Mouse (Mus musculus) neural tube, embryonic 13.5 days (tissue): ENCODE measurements around the gene Fras1. TPM values are rescaled to one million over a fixed set of nuclear protein-coding genes. Genes with fewer than 3 reads are reported as not detected.

ENCODE experiments used
- ATAC-seq: fragments of 200-750 bp; cut with Nextera tagmentation; 2 replicates; pipeline ENCODE4 v1.8.0; 2017; ENCODE audit warnings: low read depth, mild to moderate bottlenecking, moderate TSS enrichment, moderate library complexity
- H3K27ac ChIP-seq: fragments of 300-500 bp; sonication (generic); replicated peaks from 2 replicates; pipeline ENCODE4 v1.5.1; 2015; ENCODE audit warnings: moderate library complexity, mild to moderate bottlenecking, inconsistent platforms
- H3K27me3 ChIP-seq: fragments of 300-500 bp; sonication (generic); 2 replicates; pipeline ENCODE4 v1.6.1; 2015; ENCODE audit warnings: mild to moderate bottlenecking, inconsistent platforms
- H3K36me3 ChIP-seq: fragments of 300-500 bp; sonication (generic); 2 replicates; pipeline ENCODE4 v1.6.1; 2015; ENCODE audit warnings: mild to moderate bottlenecking, inconsistent platforms
- H3K4me1 ChIP-seq: fragments of 300-500 bp; sonication (generic); replicated peaks from 2 replicates; pipeline ENCODE4 v1.6.1; 2015; ENCODE audit warnings: inconsistent platforms
- H3K4me2 ChIP-seq: fragments of 300-500 bp; sonication (generic); 2 replicates; pipeline ENCODE4 v1.6.1; 2015; ENCODE audit warnings: inconsistent platforms, mild to moderate bottlenecking, moderate library complexity
- H3K4me3 ChIP-seq: fragments of 300-500 bp; sonication (generic); 2 replicates; pipeline ENCODE4 v1.5.1; 2015; ENCODE audit warnings: mild to moderate bottlenecking, inconsistent platforms
- H3K9ac ChIP-seq: fragments of 300-500 bp; sonication (generic); 2 replicates; pipeline ENCODE4 v1.6.1; 2015; ENCODE audit warnings: moderate library complexity, mild to moderate bottlenecking, inconsistent platforms
- H3K9me3 ChIP-seq: fragments of 300-500 bp; sonication (generic); 2 replicates; pipeline ENCODE4 v1.6.1; 2016; ENCODE audit warnings: inconsistent platforms
- WGBS: fragments of 180-500 bp; shearing (Covaris S2); methylation state at CpG from one replicate; pipeline ENCODE4 v1.1.7; 2015; 5-methylcytosine and 5-hydroxymethylcytosine counted together
- polyA plus RNA-seq: library from polyadenylated mRNA; unstranded; fragments of >200 nt; fragmentation: Nextera tagmentation; extraction: Ambion mirVana; gene quantifications from 2 replicates; pipeline ENCODE4 v1.2.1, GENCODE M21; 2015

Fras1 gene
- polyA plus RNA-seq, 1 experiment from 2014 or later = 2.3 TPM

DNA sequence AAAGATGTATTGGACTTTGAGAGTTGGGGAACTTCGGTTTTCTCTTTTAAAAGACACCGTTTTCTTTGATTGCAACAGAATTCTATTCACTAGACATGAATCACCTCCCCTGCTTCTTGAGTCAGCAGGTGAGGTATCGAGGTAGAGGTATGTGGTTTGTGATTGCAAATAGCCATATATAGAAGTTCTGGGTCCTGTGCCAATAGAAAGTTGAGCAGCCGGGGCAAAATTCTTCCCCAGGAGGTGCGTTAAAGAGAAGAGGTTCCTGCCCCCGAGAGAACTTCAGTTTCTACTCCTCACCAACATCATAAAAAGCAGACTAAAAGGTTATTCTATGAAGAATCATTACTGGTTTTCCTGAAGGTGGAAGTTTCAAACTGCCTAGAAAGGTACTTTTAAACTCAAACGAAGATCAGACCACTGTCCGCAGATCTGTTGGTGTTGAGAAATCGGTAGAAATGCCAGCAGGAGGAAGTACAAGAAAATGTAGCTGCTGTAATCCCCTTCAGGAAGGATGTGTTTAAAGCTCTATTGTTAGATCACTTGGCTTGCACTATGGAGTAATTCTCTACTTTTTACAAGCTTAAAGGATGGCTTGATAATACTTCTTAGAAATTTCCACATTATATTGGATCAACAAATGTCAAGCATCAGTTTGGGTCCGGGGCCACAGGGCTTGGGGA is 420.3 kb downstream of the Fras1 start:
- Histone ChIP-seq H3K4me2 (peak overlapping the region; percentile 66), H3K36me3 (no peaks in the 10 kb centered on the region), H3K27ac (no peak overlapping the region), H3K27me3 (peaks cover 9% of the 10 kb centered on the region; the same call in 1 of the 2 replicates), H3K9me3 (no peaks in the 10 kb centered on the region), H3K4me1 (peaks cover 9% of the 10 kb centered on the region), H3K9ac (peak overlapping the region; percentile 61; the same call in 1 of the 2 replicates), H3K4me3 (peak overlapping the region; percentile 42)
- no peak for ATAC-seq
- 63% methylated on average over 10 of the region's 10 CpGs for WGBS

DNA sequence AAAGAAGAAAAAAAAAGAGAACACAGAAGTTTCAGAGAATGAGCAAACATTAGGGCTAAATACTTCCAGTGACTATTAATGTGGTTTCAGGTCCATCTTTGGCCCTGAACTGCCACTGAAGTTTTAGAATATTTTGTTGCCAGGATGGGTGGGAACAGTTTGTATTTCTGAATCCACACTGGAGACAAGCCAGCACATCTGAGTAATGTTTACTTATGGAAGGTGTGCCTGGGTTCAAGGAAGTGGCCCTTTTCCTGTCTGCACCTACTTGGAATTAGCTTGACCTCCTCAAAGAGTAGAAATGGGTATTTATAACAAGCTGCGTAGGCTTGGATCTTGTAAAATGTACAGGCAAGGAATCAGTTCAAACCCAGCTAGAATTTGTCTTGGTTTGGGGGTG is 422.0 kb downstream of the Fras1 start:
- ATAC-seq = no peak
- no peaks in the 10 kb centered on the region for H3K9me3 ChIP-seq
- H3K4me1 ChIP-seq = peaks cover 9% of the 10 kb centered on the region
- no peak overlapping the region for H3K4me2 ChIP-seq
- no peaks in the 10 kb centered on the region for H3K36me3 ChIP-seq
- H3K27me3 ChIP-seq = peaks cover 9% of the 10 kb centered on the region; the same call in 1 of the 2 replicates
- no peak overlapping the region for H3K4me3 ChIP-seq
- H3K27ac ChIP-seq = no peak overlapping the region
- no peak overlapping the region for H3K9ac ChIP-seq
- 89% methylated on average over 1 of the region's 1 CpGs for WGBS

DNA sequence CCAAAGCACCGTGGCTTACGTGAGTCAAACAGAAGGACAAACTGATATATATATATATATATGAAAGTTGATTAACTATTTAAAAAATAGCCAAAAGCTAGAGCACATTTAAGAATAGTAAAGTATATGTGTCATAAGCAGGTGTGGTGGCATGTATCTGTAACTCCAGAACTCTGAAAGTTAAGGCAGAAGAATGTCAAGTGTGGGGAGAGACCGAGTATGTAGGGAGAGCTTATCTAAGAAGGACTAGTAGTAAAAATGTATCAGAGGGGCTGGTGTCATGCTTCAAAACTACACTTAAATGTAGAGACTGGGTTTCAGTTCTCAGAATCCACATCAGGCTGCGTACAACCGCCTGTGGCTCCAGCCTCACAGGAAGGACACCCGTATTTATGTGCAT is 423.7 kb downstream of the Fras1 start:
- Histone ChIP-seq H3K4me3 (no peak overlapping the region), H3K27ac (no peak overlapping the region), H3K9ac (no peak overlapping the region), H3K4me2 (no peak overlapping the region), H3K27me3 (peaks cover 9% of the 10 kb centered on the region; the same call in 1 of the 2 replicates), H3K4me1 (peaks cover 17% of the 10 kb centered on the region), H3K9me3 (no peaks in the 10 kb centered on the region), H3K36me3 (no peaks in the 10 kb centered on the region)
- no peak for ATAC-seq
- WGBS = 92% methylated on average over 6 of the region's 6 CpGs

DNA sequence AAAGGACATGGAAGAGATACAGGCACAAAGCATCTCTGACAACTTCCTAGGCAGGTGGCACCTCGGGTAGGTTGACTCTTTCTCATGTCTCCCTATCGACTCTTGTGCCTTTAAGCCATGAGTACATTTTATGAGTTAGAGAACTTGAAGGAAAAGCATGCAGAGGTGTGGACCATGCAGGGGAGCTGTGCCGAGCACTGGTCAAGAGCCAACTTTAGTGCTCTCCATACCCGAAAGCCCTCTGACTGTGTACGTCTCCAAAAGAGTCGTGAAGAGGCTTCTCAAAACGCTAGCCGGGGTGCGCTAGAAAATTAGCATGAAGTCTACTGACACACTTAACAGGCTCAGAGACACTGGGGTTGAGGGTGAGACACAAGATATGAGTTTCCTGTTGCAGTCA is 425.4 kb downstream of the Fras1 start:
- WGBS = 92% methylated on average over 9 of the region's 9 CpGs
- no peak for ATAC-seq
- H3K9me3 ChIP-seq = no peaks in the 10 kb centered on the region

DNA sequence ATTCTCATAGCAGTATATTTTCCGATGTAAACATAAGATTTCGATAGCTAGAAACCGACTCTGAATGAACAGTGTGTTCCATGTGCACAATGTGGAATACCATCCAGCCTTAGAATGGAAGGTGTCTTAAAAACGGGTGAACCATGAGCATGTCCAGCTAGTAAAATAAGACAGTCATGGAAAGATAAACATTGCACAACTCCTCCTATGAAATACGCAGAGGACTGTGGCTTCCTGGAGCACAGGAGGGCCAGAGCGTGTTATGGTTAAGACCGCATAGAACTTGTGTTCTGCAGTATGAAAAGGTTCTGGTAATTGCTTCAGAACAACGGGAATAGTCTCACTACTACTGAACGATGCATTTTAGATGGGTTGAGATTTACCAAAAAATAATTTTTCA is 426.2 kb downstream of the Fras1 start:
- peaks cover 9% of the 10 kb centered on the region; the same call in 1 of the 2 replicates for H3K4me1 ChIP-seq
- H3K9ac ChIP-seq = no peak overlapping the region
- no peak overlapping the region for H3K4me2 ChIP-seq
- no peaks in the 10 kb centered on the region for H3K9me3 ChIP-seq
- 0 out of 2 replicates have a peak, but pooled peaks cover 2% of the 10 kb centered on the region for H3K27me3 ChIP-seq
- H3K27ac ChIP-seq = no peak overlapping the region
- ATAC-seq = no peak
- no peak overlapping the region for H3K4me3 ChIP-seq
- no peaks in the 10 kb centered on the region for H3K36me3 ChIP-seq
- WGBS = 89% methylated on average over 9 of the region's 9 CpGs

More for the DNA sequence above, 425.4 kb downstream of the Fras1 start:
- no peak overlapping the region for H3K4me2 ChIP-seq
- no peaks in the 10 kb centered on the region for H3K36me3 ChIP-seq
- no peak overlapping the region for H3K9ac ChIP-seq
- peaks cover 3% of the 10 kb centered on the region; the same call in 1 of the 2 replicates for H3K27me3 ChIP-seq
- peaks cover 9% of the 10 kb centered on the region; the same call in 1 of the 2 replicates for H3K4me1 ChIP-seq
- no peak overlapping the region for H3K4me3 ChIP-seq
- H3K27ac ChIP-seq = no peak overlapping the region

DNA sequence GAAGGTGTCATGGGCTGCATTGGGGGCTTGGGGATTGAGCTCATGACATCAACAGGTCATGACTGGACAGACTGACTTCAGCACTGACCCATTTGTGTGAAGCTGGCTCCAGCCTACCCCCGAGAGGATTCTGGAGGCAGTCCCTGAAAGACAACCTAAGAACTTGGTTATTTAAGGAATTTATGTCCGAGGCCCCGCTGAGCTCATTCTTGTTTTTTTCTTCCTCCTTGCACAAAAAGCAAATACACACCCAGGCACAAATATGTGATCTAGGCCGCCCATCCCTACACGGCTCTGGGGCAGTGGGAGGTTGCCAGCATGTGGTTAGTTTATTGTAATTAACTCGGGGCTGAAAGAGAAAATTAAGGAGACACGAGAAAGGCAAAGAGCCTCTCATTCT is 428.4 kb downstream of the Fras1 start:
- 27% methylated on average over 7 of the region's 7 CpGs for WGBS
- Histone ChIP-seq H3K4me2 (no peak overlapping the region), H3K4me1 (peaks cover 9% of the 10 kb centered on the region; the same call in 1 of the 2 replicates), H3K9me3 (no peaks in the 10 kb centered on the region), H3K36me3 (no peaks in the 10 kb centered on the region), H3K4me3 (no peak overlapping the region), H3K27ac (no peak overlapping the region), H3K27me3 (no peaks in the 10 kb centered on the region), H3K9ac (no peak overlapping the region)
- ATAC-seq = no peak

DNA sequence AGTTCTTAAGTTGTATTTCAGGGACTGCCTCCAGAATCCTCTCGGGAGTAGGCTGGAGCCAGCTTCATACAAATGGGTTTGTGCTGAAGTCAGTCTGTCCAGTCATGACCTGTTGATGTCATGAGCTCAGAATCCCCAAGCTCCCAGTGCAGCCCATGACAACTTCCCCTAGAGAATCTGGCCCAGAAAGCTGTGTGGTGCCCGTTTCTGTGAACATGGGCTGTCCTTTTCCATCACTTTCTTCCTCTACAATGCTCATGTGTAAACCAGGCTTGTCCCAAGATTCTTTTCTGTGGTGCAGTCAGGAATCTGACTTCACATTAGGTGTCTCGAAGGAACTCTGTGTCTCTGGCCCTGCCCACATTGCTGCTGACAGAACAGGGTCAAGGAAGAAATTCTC is 429.3 kb downstream of the Fras1 start:
- H3K9me3 ChIP-seq = no peaks in the 10 kb centered on the region
- peaks cover 9% of the 10 kb centered on the region; the same call in 1 of the 2 replicates for H3K4me1 ChIP-seq
- H3K36me3 ChIP-seq = no peaks in the 10 kb centered on the region
- H3K4me2 ChIP-seq = no peak overlapping the region
- 63% methylated on average over 3 of the region's 3 CpGs for WGBS
- H3K27me3 ChIP-seq = no peaks in the 10 kb centered on the region
- no peak overlapping the region for H3K4me3 ChIP-seq
- no peak for ATAC-seq
- no peak overlapping the region for H3K27ac ChIP-seq
- H3K9ac ChIP-seq = no peak overlapping the region

DNA sequence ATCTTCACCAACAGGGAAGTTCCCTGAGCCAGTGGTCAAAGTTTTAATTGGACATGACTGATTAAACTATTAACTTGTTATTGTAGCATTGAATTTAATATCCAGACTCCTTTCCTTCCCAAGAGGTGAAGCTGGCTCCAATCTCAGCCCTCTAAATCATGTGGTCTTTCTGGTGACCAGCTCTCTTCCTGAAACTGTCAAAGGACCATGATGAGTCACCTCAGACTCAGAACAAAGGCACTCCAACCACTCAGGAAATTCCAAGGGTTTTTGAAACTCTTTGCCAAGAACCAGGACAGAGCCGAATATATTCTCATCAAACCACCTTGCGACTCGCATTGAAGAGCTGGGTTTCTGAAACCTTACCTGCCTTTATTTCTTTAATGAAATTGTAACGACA is 430.5 kb downstream of the Fras1 start:
- Histone ChIP-seq H3K36me3 (no peaks in the 10 kb centered on the region), H3K9ac (no peak overlapping the region), H3K9me3 (no peaks in the 10 kb centered on the region), H3K27me3 (no peaks in the 10 kb centered on the region), H3K4me3 (no peak overlapping the region), H3K4me1 (peaks cover 9% of the 10 kb centered on the region; the same call in 1 of the 2 replicates), H3K27ac (no peak overlapping the region), H3K4me2 (no peak overlapping the region)
- 85% methylated on average over 4 of the region's 4 CpGs for WGBS
- ATAC-seq = no peak

DNA sequence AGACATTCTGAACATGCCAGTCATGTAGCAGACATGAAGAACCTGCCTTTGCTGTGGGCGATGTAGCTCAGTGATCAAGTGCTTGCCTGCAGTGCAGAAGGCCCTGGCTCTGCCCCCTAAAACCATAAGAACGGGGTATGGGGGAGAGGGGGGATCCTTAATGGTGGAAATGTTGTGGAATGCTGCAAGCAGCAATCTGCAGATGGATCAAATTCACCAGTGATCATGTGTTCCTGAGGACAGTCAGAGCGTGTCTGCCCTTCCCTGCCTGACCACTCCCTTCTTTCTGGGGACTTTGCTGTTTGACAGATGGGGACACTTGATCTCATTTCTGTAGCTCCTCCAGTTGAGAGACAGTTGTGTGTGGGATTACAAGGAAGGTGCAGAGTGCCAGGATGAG is 431.1 kb downstream of the Fras1 start:
- H3K27ac ChIP-seq = no peak overlapping the region
- no peaks in the 10 kb centered on the region for H3K9me3 ChIP-seq
- H3K4me1 ChIP-seq = peaks cover 9% of the 10 kb centered on the region; the same call in 1 of the 2 replicates
- 88% methylated on average over 3 of the region's 3 CpGs for WGBS
- H3K27me3 ChIP-seq = no peaks in the 10 kb centered on the region
- no peak for ATAC-seq
- no peak overlapping the region for H3K4me3 ChIP-seq
- no peak overlapping the region for H3K9ac ChIP-seq
- H3K36me3 ChIP-seq = no peaks in the 10 kb centered on the region
- no peak overlapping the region for H3K4me2 ChIP-seq

DNA sequence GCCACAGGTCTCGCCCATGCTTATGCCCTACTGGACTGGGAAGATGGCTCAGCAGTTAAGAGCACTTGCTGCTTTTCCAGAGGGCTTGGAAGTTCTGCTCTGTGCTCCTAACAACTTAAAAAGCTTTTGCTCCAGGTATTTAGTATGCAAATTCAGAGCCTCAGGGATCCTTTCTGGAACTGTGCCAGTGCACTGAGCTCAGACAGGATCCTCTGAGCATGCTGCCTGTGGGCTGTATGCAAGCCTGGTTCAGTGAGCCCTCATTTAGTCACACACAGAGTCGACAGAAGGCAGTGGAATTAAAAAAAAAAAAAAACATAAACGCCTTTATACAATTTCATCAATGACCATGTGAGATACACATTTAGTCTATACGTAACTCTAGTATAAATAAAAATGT is 436.9 kb downstream of the Fras1 start:
- Histone ChIP-seq H3K9ac (no peak overlapping the region), H3K36me3 (no peaks in the 10 kb centered on the region), H3K27ac (no peak overlapping the region), H3K4me2 (no peak overlapping the region), H3K27me3 (no peaks in the 10 kb centered on the region), H3K4me3 (no peak overlapping the region), H3K4me1 (no peaks in the 10 kb centered on the region), H3K9me3 (no peaks in the 10 kb centered on the region)
- WGBS = 78% methylated on average over 4 of the region's 4 CpGs
- no peak for ATAC-seq

DNA sequence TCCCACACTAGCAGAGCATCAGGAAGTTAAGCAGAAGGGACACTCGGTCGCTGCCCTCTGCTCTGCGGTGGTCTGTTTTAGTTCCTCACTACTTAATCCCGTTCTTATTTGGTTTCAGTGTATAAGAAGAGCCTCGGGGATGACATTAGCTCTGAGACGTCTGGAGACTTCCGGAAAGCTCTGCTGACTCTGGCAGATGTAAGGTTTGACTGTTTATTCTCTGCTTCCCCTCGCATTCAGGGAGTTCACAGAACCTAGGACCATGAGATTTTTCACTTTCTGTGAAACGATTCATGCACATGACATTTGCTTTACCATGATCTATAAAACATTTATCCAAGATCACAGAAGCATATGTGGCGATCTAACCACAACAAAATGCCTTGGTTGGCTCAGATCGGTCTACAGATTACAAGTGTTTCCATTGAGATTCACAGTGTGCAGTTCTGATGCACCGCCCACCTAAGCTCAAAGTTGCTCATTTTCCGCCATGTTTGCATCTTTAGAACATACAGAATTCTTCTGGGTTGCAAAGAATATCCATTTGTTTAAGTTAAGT is 451.1 kb downstream of the Fras1 start:
- Histone ChIP-seq H3K4me2 (no peak overlapping the region), H3K27ac (no peak overlapping the region), H3K4me1 (no peaks in the 10 kb centered on the region), H3K36me3 (no peaks in the 10 kb centered on the region), H3K4me3 (no peak overlapping the region), H3K27me3 (no peaks in the 10 kb centered on the region), H3K9ac (no peak overlapping the region), H3K9me3 (no peaks in the 10 kb centered on the region)
- ATAC-seq = no peak
- 88% methylated on average over 13 of the region's 13 CpGs for WGBS

DNA sequence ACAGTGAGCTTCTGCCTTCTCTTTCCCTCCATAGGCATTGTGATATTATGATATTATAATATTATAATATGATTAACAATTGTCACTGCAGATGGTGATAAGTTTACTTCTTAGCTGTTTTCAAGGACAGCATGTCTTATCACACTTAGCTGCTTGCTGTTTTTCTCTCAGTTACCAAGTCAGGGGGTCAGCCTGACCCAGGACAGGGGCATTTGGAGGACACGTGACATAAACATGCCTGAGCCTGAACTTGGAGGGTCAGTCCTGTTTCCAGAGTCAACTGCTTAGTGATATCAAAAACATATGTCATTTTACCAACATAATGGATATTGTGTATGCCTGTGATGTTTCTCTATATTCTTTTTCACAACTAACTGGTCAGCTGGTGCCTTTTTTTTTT is 453.4 kb downstream of the Fras1 start:
- Histone ChIP-seq H3K9ac (no peak overlapping the region), H3K9me3 (no peaks in the 10 kb centered on the region), H3K27ac (no peak overlapping the region), H3K4me3 (no peak overlapping the region), H3K4me1 (no peaks in the 10 kb centered on the region), H3K36me3 (no peaks in the 10 kb centered on the region), H3K4me2 (no peak overlapping the region), H3K27me3 (no peaks in the 10 kb centered on the region)
- ATAC-seq = no peak
- 84% methylated on average over 1 of the region's 1 CpGs for WGBS
